Mouse (Mus musculus) C2C12 (cell line): Measurements from ENCODE around the gene Pcdh8.

ENCODE experiments used
- CTCF ChIP-seq: IDR thresholded peaks from one replicate; pipeline ENCODE4 v1.5.1; 2011; ENCODE audit not compliant: control insufficient read depth, insufficient read depth, insufficient read length
- MAX ChIP-seq: IDR thresholded peaks from one replicate; pipeline ENCODE4 v1.6.1; 2011; ENCODE audit warnings: mild to moderate bottlenecking, control low read depth
- USF1 ChIP-seq: IDR thresholded peaks from one replicate; pipeline ENCODE4 v1.6.1; 2011; ENCODE audit warnings: low read depth, mild to moderate bottlenecking, control low read depth, moderate library complexity

GRCm38 (mm10) chr14:79814709-79815108, 43.6 kb upstream of the Pcdh8 start:
- TF ChIP-seq CTCF (no peak), MAX (no peak), USF1 (no peak)
